Mouse (Mus musculus): ENCODE data around the gene Adgrg1.

DNA sequence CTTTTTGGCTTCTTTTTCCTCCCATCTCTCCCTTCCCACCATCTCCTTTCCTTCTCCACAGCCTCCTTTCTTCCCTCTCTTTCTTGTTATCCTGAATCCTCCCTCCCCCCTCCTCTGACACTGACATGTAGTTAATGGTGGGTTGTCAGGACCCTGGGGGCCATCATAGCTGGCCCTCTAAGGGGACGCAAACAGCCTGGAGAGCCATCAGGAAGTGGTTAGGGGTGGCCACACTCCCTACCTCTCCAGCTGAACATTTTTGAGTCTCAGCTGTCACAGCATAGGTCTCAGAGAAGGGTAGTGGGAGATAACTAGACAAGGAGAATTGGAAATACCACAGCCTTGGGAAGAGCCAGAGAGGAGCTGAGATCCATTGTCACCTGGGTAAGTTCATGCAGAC lies 20.0 kb downstream of the Adgrg1 start:
- TF ChIP-seq CTCF (IDR thresholded peaks at IDR 0.05) = no peak
- no peak for TF ChIP-seq EP300 (IDR thresholded peaks at IDR 0.05)

All from lung, postnatal 0 days (tissue).